Mouse (Mus musculus) kidney, postnatal 25 days (tissue): ENCODE measurements around the gene Blvra.
"Not testable (repeated sequence)": the region's sequence is repeated elsewhere in the genome, so short reads cannot be mapped to it uniquely, and the experiment has no call there.

Experiments used
- DNase-seq, 2 experiments: peaks; one replicate each; pipeline ENCODE4 v3.0.0; 2021; ENCODE audit warnings: mixed read lengths in 2 of 2

Blvra gene

DNA sequence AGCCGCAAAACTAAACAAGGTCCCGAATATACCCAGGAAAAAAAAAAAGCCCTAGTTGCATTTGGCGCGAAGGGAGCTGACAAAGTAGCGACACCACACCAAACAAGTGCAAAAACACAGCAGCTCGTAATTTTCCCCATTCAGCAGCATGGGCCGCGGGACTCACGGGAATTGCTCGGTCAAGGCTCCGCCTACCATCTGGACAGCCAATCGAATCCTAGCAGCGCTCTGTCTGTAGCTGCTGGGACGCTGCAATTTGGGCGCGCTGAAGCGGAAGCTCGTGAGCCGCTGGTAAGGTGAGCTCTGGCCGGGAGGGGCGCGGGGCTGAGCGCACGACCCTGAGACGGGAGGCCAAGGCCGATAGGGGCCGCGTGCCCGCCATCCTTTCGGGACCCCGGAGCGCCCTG lies at the start of gene Blvra:
Gene Blvra (plus strand): TSS at position 231 of the 407 bp plus-strand sequence.
- DNase-seq: peak; percentile 94 to 97

DNA sequence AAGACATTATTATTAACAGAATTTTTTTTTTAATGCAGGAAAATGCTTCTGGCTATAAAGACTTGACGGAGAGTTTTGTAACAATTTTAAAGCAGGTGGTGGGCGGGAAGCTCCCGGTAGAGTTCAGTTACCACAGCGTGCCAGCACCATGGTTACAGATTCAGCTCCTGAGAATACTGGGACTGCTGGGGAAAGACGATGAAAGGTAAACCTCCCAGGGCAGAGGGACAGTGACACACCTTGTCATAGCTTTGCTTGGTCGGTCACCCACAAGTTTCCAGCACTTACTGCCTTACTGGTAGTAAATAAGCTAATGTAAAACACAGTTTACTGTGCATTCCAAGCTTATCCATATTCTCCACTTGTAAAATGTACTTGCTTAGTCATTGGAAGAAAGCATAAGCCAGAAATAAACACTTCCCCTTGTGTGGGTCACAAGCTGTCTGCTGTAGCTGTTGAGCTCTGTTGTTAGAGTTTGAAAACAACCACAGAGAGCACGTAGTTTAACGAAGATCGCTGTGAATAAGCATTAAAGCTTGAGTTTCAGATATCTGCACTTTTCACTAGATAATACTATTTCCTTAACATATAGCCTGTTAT lies 35.4 kb upstream of the Blvra start:
- DNase-seq: no peak

DNA sequence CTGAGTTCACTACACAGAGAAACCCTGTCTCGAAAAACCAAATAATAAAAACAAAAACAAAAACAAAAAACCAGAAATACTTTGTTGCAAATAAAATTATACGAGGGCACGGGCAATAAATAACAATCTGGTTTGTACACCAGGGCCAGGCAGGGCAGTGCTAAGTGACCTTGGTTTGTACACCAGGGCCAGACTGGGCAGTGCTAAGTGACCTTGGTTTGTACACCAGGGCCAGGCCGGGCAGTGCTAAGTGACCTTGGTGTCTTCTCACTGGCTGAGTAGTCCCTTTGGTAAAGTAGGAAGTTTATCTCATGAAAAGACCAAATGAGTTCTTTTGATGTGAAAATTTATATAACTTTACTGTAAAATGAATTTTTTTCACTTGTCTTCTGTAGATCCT lies 33.2 kb upstream of the Blvra start:
- no peak for DNase-seq

DNA sequence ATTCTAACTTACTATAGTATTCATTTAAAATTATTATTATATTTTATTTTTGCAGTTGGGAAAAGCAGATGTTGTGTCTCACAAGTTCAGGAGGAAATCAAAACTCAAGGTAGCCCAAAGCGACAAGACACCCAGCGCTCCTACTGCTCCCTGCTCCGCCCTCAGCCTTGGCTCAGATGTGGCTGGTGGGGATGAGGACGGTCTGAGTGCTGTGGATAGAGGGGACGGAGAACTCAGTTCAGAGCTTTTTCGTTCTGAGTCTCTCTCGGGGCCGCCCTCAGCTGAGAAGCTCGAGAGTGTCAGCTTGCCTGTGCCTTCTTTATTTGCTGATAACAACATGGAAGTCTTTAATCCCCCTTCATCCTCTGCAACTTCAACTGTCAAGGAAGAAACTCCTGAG lies 9.0 kb upstream of the Blvra start:
- no peak for DNase-seq

DNA sequence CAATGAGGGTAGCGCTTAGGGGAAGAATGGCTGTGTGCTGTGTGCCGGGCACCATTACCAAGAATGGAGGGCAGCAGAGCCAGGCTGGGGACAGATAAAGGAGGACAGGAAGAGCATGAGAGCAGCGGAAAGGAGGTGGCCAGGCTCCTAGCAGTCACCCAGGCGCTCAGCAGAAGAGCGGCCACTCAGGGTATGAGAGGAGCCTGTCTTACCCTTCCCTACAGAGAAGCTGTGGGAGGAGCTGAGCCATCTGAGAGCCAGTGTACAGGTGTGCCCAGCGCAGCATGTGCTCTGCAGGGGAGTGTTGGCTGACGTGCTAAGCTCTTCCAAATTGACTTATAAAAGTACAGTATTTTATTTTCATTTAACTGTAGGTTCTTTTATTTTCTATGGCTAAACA lies 1.7 kb upstream of the Blvra start:
- no peak for DNase-seq

DNA sequence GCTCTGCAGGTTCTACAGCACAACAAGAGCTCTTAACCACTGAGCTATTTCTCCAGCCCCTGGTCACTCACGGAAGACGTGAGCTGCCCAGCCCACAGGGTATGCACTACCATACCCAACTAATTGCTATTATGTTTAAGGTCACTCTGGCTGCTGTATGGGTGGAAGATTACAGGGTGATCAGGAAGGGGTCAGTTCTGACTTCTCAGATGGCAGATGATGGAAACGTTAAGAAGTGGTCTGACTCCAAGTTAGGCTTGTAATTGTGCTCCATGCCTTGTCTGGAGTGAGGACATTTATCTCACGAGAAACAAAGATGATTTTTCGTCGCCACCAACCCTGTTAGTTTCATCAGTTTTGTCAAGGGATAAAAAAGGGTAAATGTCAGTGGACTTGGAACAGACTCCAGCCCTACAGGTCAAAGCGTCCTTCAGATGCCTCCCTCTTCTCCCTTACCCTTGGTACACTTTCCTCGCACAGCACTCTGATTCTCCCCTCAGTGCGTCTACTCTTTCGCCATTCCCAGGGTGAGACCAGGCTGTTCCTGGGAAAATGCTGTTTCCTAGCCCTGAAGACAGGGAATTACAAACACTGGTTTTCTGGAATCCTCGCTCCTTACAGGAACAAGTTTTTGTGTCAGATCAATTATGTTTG lies 557 bp upstream of the Blvra start:
- no peak for DNase-seq

DNA sequence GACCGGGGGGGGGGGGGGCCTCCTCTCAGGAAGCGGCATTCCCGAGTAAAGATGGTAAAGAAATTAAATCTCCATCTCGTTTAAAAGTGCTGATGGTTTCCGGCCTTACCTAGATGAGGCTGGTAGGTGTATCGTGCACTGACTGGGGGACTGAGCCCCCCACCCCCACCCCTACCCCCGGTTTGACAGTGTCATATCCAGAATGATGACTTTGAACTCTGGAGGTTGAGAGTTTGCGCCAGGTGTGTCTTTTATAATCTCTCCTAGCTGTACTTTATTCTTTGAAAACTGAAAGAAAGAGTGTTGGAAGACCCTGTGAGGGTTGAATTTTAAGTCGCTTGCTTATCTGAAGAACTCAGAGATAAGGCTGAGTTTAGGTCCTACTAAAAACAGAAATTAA lies 414 bp downstream of the Blvra start:
- DNase-seq: no peak

DNA sequence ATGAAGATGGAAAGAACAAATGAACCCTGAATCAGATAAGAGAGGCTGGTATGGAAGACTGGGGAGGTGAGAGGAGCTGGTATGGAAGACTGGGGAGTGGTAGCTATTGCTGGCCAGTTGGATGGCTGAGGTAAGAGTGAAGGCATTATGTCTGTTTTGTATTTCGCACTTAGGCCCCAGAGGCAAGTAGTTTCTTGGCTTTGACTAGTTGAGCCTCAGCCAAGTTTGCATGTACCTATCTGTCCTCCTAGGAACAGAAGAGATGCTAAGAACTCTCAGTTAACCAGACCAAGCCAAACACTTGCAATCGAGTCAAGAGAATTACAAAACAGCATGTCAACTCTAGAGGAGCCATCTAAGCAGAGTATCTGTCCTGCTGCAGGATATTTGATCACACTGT lies 3.7 kb downstream of the Blvra start:
- DNase-seq: no peak

DNA sequence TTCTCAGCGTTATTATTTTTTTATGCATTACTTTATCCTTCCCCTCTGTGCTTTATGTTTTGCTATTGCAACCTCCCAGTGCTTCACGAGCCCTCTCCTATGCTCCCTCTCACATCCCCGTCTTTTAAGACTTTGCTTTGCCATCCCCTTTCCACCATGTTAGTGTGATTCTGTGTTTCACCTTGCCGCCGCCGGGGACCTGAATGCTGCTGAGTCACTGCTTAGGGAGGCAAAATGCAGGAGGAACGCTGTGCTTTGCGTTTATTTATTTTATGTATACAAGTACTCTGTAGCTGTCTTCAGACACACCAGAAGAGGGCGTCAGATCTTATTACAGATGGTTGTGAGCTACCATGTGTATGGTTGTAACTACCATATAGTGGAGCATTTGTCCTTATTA lies 7.1 kb downstream of the Blvra start:
- DNase-seq: no peak

DNA sequence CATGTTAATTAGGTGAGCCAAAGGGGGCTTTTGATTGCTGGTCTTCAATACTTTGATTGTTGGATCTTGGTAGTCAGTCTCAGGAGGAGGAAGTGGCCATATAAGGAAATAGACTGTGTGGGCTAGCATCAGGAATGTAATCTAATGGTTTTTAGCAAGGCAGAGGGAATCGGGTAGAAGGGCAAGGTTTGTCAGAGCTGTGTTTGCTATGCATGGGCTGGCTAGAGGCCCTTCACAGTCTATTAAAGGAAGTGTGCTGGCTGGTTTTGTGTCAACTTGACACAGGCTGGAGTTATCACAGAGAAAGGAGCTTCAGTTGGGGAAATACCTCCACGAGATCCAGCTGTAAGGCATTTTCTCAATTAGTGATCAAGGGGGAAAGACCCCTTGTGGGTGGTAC lies 8.6 kb downstream of the Blvra start:
- not testable (repeated sequence) for DNase-seq

DNA sequence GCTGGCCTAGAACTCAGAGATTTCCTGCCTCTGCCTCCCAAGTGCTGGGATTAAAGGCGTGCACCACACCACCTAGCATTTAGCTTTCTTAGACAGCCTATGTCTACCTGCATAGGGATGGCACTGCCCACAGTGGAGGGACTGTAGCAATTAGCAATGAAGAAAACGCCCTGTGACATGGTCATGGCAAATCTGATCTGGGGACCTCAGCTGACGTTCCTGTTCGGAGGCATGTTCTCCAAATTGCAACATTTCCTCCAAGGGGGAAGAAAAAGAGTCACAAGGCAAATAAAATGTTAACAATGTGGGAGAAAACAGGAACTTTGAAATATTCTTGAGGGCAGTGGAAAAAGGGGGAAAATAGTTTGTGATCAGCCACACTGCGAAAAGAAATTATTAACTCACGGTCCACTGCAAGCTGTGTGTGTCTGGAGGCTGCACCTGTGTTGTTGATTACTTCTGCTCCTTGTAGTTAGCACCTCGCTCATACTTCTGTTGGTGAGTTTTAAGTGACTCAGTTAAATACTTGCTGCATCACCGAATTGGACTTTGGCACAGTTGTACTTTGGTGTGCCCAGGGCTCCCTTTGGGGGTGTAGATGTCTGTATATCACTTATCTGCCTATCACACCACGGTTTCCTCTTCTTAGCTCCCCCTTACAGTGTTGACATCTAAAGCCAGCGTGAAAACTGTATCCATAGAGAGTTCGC lies 9.6 kb downstream of the Blvra start:
- peak; percentile 57 to 81 for DNase-seq

DNA sequence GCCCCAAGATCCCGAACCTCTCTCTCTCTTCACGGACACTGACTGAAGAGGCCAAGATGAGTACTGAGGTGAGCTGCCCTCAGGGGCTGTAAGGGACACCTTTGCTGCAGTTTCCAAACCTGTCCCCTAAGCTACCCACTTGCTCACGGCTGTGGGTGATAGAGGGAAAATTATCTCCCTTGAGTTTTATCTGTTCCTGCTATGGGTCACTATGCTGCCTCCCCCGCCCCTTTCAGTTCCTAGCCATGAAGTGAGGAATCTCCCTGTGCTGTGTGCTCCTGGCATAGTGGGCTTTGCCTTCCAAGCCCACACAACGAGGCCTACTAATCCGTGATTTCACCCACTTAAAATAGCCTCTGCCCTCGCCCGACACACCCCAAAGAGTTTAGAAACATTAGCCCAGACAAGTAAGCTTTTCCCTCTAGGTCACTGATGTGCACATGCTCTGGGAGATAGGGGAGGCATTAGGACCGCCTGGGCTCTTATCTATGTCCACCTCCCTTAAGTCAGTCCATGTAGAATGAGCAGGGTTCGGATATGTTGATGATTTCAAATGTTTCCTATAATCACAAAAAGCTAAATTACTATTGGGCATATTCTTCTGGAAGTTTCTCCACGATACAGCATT lies 10.2 kb downstream of the Blvra start:
- no peak for DNase-seq

DNA sequence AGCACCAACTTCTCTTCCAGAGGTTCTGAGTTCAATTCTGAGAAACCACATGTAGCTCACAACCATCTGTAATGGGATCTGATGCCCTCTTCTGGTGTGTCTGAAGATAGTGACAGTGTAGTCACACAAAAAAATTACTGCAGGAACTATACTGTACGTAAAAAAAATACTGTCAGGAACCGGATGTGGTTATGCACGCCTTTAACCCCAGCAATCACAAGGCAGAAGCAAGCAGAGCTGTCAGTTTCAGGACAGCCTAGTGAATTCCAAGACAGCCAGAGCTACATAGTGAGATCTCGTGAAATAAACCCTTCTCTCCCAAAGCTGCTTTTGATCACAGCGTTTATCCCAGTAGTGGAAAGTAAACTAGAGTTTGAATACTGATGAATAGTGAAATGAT lies 15.8 kb downstream of the Blvra start:
- DNase-seq: no peak

DNA sequence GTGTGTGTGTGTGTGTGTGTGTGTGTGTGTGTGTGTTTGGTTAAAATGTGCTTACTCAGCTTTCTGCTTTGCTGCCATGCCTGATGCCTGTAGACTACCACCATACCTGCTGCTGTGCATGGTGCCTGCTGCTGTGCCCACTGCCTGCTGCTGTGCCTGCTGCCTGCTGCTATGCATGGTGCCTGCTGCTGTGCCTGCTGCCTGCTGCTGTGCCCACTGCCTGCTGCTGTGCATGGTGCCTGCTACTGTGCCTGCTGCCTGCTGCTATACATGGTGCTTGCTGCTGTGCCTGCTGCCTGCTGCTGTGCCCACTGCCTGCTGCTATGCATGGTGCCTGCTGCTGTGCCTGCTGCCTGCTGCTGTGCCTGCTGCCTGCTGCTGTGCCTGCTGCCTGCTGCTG lies 19.7 kb downstream of the Blvra start:
- DNase-seq: not testable (repeated sequence)

DNA sequence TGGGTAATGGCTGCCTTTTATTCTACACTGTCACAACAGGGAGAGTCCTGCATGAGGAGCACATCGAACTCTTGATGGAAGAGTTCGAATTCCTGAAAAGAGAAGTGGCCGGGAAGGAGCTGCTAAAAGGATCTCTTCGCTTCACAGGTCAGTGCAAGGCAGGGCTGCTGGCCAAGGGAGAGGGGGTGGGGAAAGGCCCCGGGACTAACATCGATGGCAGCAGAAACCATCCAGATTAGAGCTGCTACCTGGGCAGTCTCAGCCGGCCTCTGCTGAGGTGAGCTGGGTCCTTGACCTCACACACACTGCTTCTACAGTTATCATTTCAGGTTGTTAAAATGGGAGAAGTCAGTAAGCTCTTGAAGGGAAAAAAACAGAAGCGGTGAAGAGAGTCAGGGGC lies 21.5 kb downstream of the Blvra start:
- peak in 1 of 2 experiments; percentile 19 for DNase-seq

DNA sequence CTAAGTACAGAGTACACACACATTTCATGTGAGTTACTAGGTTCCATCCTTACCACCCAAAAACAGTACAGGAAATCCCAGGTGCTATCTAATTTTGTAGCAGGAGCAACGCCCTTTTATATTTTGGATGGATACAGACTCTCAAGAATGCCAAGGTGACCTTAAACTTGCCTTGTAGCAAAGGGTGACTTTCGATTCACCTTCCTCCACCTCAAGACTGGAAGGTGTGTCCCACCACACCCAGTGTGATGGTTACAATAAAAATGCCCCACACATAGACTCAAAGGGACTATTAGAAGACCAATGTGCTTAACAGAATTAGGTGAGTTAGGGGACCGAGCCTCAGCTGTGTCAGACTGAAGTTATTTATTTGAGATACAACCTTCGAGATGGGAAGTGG lies 38.5 kb downstream of the Blvra start:
- DNase-seq: no peak

DNA sequence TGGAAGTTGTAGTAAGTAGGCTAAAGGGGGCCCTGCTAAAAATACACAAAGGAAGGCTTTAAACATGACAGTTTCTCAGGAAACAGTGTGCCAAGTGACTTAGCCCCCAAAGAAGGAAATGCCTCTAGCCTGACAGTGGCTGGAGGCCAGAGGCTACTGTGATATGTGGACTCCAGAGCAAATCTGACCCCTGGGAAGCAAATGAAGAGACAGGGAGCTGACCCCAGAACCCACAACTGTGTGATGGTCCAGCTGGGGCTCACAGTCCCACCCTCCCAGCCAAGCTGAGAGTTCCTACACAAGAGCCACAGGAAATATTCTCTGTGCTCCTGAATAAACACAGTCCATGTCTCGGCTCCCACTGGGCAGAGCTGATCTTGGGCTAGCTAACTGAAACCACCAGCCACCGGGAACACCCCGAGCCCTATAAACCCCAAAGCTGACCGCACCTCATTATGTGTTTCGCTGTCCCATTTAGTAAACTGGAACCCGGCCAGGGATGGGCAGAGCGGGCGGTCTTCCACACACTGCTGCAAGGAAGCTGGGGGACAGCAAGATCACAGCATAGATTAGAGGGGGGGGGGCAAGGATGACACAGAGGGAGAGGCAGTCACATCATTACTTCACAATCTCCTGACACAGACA lies 51.2 kb downstream of the Blvra start:
- DNase-seq: peak; percentile 64 to 78

DNA sequence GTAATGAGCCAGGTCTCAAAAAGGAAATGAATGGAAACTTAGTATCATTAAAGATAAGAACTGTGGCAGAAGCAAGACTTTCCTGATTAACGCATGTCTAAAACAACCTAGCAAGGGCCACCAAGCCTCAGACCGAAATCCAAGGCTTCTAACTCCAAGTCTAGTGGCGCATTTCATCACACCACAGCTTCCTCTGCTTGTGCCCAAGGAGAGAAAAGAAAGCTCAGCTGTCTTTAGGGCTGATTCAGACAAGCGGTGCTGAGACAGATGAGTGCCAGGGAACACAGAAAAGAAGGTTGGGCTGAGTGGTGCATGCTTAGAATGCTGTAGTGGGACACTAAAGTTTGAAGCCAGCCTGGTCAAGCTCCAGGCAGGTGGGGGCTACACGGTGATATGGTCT lies 58.5 kb downstream of the Blvra start:
- no peak for DNase-seq

DNA sequence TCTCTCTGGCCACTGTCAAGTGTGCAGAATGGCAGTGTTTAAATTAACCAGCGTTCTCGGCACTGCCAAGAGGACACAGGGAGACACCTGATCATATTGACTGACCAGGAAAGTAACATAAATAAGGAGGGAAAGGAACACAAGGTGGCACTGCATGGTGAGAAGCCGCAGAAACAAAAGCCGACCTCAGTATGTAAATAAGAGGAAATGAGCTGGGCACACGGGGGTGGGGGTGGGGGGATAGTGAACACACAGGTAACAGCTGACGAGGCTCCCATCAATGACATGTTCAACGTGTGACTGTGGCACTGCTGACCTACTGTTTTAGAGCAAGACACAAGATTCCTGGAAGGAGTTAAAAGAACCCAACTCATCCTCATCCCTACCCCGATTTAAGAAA lies 60.9 kb downstream of the Blvra start:
- no peak for DNase-seq

DNA sequence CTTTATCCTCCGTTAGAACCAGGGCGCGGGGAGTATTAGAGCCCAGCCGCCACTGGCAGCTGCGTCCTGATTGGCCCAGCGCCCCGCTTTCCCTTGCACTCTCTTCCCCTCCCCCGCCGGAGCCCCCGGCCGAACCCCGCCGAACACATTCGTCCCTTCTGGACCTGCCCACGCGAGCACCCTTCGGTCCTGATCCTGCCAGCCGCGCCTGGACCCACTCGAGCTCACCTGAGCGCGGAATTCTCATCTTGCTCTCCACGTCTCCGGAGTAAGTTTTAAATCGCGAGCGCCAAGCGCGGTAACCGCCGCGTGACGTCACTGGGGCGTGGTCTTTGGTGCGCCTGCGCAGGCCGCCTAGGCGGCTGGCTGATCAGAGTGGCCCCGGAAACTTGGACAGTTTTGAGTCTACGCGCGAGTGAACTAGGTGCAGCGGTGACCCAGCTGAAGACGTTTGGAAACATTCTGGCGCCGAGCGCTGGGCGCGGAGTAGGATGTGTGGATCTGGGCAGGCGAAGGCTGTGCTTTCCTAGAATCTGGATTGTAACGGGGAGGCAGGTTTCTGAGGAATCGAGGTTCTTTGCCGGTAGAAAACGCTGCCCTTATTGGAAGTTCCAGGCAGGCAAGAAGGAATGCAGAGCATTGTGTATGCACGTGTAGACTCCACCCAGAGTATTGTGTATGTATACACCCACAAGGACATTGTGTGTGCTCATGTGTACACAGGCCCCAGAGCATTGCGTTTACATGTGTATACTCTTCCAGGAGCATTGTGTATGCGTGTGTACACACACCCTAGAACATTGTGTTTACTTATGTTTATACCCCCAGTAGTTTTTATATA lies 63.4 kb downstream of the Blvra start, which contains the start of gene Ncaph:
Gene Ncaph (minus strand): TSS at position 334 of the 841 bp plus-strand sequence.
- peak; percentile 94 for DNase-seq

DNA sequence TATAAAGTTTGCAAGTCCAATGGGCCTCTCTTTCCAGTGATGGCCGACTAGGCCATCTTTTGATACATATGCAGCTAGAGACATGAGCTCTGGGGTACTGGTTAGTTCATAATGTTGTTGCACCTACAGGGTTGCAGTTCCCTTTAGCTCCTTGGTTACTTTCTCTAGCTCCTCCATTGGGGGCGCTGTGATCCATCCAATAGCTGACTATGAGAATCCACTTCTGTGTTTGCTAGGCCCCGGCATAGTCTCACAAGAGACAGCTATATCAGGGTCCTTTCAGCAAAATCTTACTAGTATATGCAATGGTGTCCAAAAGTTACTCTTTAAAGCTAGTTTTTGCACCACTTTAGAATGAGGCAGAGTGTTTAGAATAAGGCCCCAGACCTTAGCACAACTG lies 64.8 kb downstream of the Blvra start:
- not testable (repeated sequence) for DNase-seq

DNA sequence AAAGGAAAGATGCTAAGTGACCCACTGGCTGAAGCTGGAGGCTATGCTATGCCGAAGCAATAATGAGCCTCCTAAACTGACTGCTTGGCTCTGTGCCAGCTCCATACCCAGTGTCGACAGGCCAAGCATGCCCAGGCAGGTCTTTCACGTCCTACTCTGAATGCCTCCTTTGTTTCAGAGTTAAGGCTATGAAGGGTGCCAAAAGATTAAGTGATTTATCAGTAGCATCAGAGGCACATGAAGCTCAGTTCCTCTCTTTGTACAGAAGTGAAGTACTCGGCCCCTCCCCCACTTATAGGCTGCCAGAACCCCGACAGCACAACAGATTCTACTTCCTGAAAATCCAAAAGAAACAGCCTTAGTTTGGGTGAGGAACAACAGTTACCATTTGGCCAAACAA lies 66.5 kb downstream of the Blvra start:
- peak; percentile 62 to 65 for DNase-seq
